Mouse (Mus musculus) midbrain, embryonic 11.5 days (tissue): ENCODE measurements around the gene Klhl12. TPM values are rescaled to one million over a fixed set of nuclear protein-coding genes. Genes with fewer than 3 reads are reported as not detected.
"Not testable (repeated sequence)": the region's sequence is repeated elsewhere in the genome, so short reads cannot be mapped to it uniquely, and the experiment has no call there.

Experiments
- ATAC-seq: fragments of 200-750 bp; cut with Nextera tagmentation; 2 replicates; pipeline ENCODE4 v1.8.0; 2017; ENCODE audit warnings: moderate TSS enrichment, moderate library complexity; ENCODE audit not compliant: low FRiP score
- DNase-seq: peaks from one replicate; pipeline ENCODE4 v3.0.0; 2015; ENCODE audit warnings: low spot score; ENCODE audit errors: missing footprints
- H3K27ac ChIP-seq: fragments of 300-500 bp; sonication (generic); 2 replicates; pipeline ENCODE4 v1.5.1; 2014; ENCODE audit warnings: low read depth, low read length
- H3K27me3 ChIP-seq: fragments of 300-500 bp; sonication (generic); 2 replicates; pipeline ENCODE4 v1.6.1; 2014; ENCODE audit warnings: mild to moderate bottlenecking, low read length, moderate library complexity, mixed read lengths; ENCODE audit not compliant: control insufficient read depth, insufficient read depth
- H3K36me3 ChIP-seq: fragments of 300-500 bp; sonication (generic); 2 replicates; pipeline ENCODE4 v1.6.1; 2014; ENCODE audit warnings: mild to moderate bottlenecking, low read length, moderate library complexity, mixed read lengths; ENCODE audit not compliant: control insufficient read depth, insufficient read depth
- H3K4me1 ChIP-seq: fragments of 300-500 bp; sonication (generic); 2 replicates; pipeline ENCODE4 v1.6.1; 2014; ENCODE audit warnings: low read length; ENCODE audit not compliant: control insufficient read depth, insufficient read depth
- H3K4me2 ChIP-seq: fragments of 300-500 bp; sonication (generic); 2 replicates; pipeline ENCODE4 v1.6.1; 2014; ENCODE audit warnings: mild to moderate bottlenecking, moderate library complexity
- H3K4me3 ChIP-seq: fragments of 300-500 bp; sonication (generic); 2 replicates; pipeline ENCODE4 v1.5.1; 2014; ENCODE audit warnings: low read depth, low read length
- H3K9ac ChIP-seq: fragments of 300-500 bp; sonication (generic); 2 replicates; pipeline ENCODE4 v1.6.1; 2014; ENCODE audit warnings: low read length
- H3K9me3 ChIP-seq: fragments of 300-500 bp; sonication (generic); 2 replicates; pipeline ENCODE4 v1.6.1; 2016; ENCODE audit warnings: low read length; ENCODE audit not compliant: control insufficient read depth
- WGBS: fragments of 180-500 bp; shearing (Covaris S2); extraction: QIAGEN DNeasy Blood & Tissue Kit; methylation state at CpG from one replicate; pipeline ENCODE4 v1.1.7; 2014; 5-methylcytosine and 5-hydroxymethylcytosine counted together
- polyA plus RNA-seq: library from polyadenylated mRNA; unstranded; fragments of >200 nt; fragmentation: Nextera tagmentation; extraction: Ambion mirVana; gene quantifications from 2 replicates; pipeline ENCODE4 v1.2.1, GENCODE M21; 2014

The Klhl12 gene
- polyA plus RNA-seq, 1 experiment from 2014 or later, result 31.7 TPM

DNA sequence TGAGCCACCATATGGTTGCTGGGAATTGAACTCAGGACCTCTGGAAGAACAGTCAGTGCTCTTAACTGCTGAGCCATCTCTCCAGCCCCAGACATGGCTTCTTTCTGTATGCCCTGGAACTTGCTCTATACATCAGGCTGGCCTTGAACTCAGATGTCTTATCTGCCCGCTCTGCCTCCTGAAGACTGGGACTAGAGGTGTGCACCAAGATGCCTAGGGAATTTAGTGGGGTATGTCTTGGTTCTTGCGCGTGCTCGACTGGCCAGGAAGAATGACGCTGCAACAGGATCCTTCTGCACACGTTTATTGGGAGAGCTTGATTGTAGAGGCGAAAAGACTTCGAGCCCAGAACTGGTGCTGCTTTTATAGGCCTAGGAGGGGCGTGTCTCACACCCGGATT lies 13.6 kb upstream of the Klhl12 start:
- H3K36me3 ChIP-seq, H3K27me3 ChIP-seq, H3K27ac ChIP-seq, H3K4me1 ChIP-seq, H3K9me3 ChIP-seq, H3K4me2 ChIP-seq, DNase-seq, H3K4me3 ChIP-seq, ATAC-seq, H3K9ac ChIP-seq: not testable (repeated sequence)
- 96% methylated on average over 7 of the region's 10 CpGs for WGBS

DNA sequence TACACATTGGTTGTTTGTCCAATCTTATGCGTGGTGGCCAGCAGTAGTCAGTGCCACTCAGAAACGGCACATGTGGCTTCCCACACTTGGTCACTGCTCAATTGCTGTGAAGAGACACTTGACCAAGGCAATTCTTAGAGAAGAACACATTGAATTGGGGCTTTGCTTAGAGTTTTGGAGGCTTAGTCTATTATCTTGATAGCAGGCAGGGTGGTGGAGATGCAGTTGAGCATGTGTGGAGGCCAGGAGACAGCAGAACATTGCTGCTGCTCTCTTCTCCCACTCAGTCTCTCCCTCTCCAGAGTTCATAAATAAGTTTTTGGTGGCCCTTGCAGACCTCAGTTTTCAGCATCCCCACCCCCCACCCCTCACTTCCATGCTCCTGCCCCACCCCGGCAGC lies 12.9 kb upstream of the Klhl12 start:
- Histone ChIP-seq H3K27me3 (no peaks in the 10 kb centered on the region), H3K4me2 (no peak overlapping the region), H3K9me3 (no peaks in the 10 kb centered on the region), H3K4me3 (no peak overlapping the region), H3K4me1 (no peaks in the 10 kb centered on the region), H3K36me3 (no peaks in the 10 kb centered on the region), H3K9ac (no peak overlapping the region), H3K27ac (no peak overlapping the region)
- ATAC-seq, result no peak
- DNase-seq, result no peak
- WGBS, result 90% methylated on average over 3 of the region's 3 CpGs

DNA sequence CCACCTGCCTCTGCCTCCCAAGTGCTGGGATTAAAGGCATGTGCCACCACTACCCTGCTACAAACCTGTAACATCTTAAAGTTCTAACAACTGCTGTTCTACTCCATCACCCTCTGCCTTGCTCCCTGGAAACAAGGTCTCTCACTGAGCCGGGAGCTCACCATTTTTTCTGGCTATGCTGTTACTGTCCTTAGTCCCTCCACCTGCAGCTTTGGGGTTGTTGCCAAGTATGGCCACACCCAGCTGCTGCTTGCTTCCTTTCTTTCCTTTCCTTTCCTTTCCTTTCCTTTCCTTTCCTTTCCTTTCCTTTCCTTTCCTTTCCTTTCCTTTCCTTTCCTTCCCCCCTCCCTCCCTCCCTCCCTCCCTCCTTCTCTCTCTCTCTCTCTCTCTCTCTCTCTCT lies 12.0 kb upstream of the Klhl12 start:
- H3K9ac ChIP-seq, DNase-seq: not testable (repeated sequence)

DNA sequence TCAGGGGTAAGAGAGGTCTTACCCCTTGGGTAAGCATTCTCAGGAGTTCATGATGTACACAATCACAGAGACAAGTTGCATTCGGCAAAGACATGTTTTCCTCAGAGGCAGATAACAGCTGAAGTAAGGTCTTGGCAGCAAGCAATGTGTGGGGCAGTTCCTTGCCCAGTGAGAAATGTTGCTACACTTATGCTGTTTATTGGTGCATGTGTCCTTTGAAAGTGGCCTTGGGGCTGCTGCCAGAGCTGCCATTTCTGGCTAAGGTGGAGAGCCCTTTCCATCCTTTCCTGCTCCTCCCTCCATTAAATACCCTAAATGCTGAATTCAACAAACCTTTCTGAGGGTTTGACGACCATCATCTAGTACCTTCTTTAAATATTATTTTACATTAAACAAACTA lies 9.9 kb upstream of the Klhl12 start:
- H3K27ac ChIP-seq, result no peak overlapping the region
- H3K4me1 ChIP-seq, result no peaks in the 10 kb centered on the region
- no peaks in the 10 kb centered on the region for H3K36me3 ChIP-seq
- H3K27me3 ChIP-seq, result no peaks in the 10 kb centered on the region
- no peak overlapping the region for H3K4me3 ChIP-seq
- H3K9ac ChIP-seq, result no peak overlapping the region
- ATAC-seq, result no peak
- no peak overlapping the region for H3K4me2 ChIP-seq
- DNase-seq, result no peak
- 85% methylated on average over 2 of the region's 2 CpGs for WGBS
- no peaks in the 10 kb centered on the region for H3K9me3 ChIP-seq

More for the DNA sequence above, 12.0 kb upstream of the Klhl12 start:
- not testable (repeated sequence) for H3K4me3 ChIP-seq, H3K27ac ChIP-seq, H3K9me3 ChIP-seq, ATAC-seq, H3K4me1 ChIP-seq, H3K4me2 ChIP-seq, H3K36me3 ChIP-seq, H3K27me3 ChIP-seq
- WGBS, result 96% methylated on average over 1 of the region's 1 CpGs

DNA sequence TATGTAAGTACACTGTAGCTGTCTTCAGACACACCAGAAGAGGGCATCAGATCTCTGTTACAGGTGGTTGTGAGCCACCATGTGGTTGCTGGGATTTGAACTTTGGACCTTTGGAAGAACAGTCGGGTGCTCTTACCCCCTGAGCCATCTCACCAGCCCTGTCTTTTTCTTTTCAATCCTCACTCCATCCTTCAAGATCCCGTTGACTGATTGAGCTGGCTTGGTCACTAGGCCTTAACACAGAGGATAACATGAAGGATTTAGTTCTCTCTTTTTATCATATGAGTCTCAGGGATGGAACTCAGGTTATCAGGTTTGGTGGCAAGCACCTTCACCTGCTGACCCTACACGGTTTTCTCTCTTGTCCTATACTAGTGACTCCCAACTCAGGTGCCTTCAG lies 6.8 kb upstream of the Klhl12 start:
- H3K4me2 ChIP-seq, H3K4me1 ChIP-seq, H3K36me3 ChIP-seq, H3K27me3 ChIP-seq, H3K9me3 ChIP-seq, H3K27ac ChIP-seq, DNase-seq, H3K9ac ChIP-seq, ATAC-seq, H3K4me3 ChIP-seq: not testable (repeated sequence)
- 75% methylated on average over 3 of the region's 3 CpGs for whole genome bisulfite sequencing

DNA sequence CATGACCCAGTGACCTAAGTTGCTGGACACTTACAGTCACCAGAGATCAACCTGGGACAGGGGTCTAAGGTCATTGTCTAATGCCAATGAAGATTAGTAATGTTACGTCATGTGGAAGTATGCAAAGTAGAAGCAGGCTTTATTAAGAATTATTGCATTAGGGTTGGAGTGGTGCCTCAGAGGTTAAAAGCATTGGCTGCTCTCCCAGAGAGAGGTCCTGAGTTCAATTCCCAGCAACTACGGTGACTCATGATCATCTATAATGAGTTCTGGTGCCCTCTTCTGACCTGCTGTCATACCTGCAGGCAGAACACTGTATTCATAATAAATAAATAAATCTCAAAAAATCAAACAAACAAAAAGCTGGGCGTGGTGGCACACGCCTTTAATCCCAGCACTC lies 5.1 kb upstream of the Klhl12 start:
- H3K27ac ChIP-seq, result no peak overlapping the region
- no peak for DNase-seq
- no peak overlapping the region for H3K9ac ChIP-seq
- no peaks in the 10 kb centered on the region for H3K9me3 ChIP-seq
- no peak for ATAC-seq
- no peak overlapping the region for H3K4me3 ChIP-seq
- H3K4me1 ChIP-seq, result peaks cover 3% of the 10 kb centered on the region; the same call in 1 of the 2 replicates
- H3K27me3 ChIP-seq, result no peaks in the 10 kb centered on the region
- no peak overlapping the region for H3K4me2 ChIP-seq
- WGBS, result 88% methylated on average over 4 of the region's 4 CpGs
- no peaks in the 10 kb centered on the region for H3K36me3 ChIP-seq

DNA sequence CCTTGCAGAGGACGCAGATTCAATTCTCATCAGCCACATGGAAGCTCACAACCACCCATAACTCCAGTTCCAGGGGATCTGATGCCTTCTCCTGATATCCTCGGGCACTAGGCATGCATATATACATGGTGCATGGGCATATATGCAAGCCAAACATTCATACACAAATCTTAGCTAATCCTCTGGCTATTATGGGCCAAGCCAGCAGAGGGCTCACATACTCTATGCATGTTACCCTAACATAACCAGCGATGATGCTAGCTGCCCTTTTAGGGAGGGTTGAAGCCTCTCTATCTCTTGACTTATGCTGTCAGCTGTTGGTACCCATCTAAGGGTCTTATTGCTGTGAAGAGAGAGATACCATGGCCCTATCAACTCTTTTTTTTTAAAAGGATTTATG lies 4.3 kb upstream of the Klhl12 start:
- Histone ChIP-seq H3K9me3 (no peaks in the 10 kb centered on the region), H3K27me3 (no peaks in the 10 kb centered on the region), H3K27ac (no peak overlapping the region), H3K4me2 (no peak overlapping the region), H3K9ac (no peak overlapping the region), H3K36me3 (no peaks in the 10 kb centered on the region), H3K4me1 (peaks cover 5% of the 10 kb centered on the region; the same call in 1 of the 2 replicates), H3K4me3 (no peak overlapping the region)
- no peak for DNase-seq
- WGBS, result 56% methylated on average over 3 of the region's 3 CpGs
- ATAC-seq, result no peak

DNA sequence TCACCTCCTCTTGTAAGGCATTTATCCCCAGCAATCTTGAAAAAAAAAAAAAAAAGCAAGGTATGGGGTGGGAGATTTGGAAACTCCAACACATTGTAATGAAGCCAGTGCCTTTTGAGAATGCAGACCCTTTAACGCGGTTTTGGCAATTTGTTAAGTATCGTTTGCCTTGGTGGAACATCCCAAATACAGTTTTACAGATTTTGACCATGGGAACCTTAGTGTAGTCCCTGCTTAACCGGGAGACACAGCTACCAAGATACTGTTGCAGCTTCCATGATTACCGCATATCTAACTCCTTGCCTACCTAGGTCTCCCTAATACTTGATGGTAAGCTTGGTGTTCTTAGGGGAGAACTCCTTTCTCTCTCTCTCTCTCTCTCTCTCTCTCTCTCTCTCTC lies 729 bp downstream of the Klhl12 start:
- no peak overlapping the region for H3K27ac ChIP-seq
- H3K9me3 ChIP-seq, result no peaks in the 10 kb centered on the region
- peak; percentile 87 for DNase-seq
- H3K27me3 ChIP-seq, result no peaks in the 10 kb centered on the region
- H3K9ac ChIP-seq, result peak overlapping the region; percentile 96
- H3K4me2 ChIP-seq, result peak overlapping the region; percentile 50
- WGBS, result 26% methylated on average over 5 of the region's 5 CpGs
- H3K4me3 ChIP-seq, result peak overlapping the region; percentile 96
- peaks cover 4% of the 10 kb centered on the region; the same call in 1 of the 2 replicates for H3K36me3 ChIP-seq
- H3K4me1 ChIP-seq, result peaks cover 10% of the 10 kb centered on the region; the same call in 1 of the 2 replicates
- no peak for ATAC-seq

DNA sequence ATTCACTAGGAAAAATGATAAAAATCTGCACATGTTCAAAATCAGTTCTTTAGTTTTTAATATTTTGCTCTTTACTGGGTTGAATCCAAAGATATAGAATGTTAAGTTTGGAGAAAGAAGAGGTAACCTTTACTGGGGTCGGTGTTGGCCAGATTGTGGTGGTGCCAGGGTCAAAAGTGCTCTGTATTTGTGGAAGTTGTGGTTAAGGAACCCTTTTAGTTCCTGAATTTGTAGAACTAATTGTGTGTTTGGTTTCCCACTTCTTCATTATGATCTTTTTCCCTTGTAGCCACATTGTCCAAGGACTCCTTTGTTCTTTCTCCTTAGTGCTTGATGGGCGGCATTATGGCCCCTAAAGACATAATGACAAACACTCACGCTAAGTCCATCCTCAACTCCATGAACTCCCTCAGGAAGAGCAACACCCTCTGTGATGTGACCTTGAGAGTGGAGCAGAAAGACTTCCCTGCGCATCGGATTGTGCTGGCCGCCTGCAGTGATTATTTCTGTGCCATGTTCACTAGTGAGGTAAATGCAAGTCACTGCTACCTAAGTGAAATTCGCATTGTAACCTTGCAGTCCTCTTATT lies 2.9 kb downstream of the Klhl12 start:
- peaks cover 4% of the 10 kb centered on the region; the same call in 1 of the 2 replicates for H3K36me3 ChIP-seq

More for the DNA sequence above, 2.9 kb downstream of the Klhl12 start:
- no peaks in the 10 kb centered on the region for H3K27me3 ChIP-seq
- DNase-seq (no peak), ATAC-seq (no peak)
- no peaks in the 10 kb centered on the region for H3K9me3 ChIP-seq
- peaks cover 10% of the 10 kb centered on the region; the same call in 1 of the 2 replicates for H3K4me1 ChIP-seq
- no peak overlapping the region for H3K9ac ChIP-seq
- no peak overlapping the region for H3K27ac ChIP-seq
- no peak overlapping the region for H3K4me2 ChIP-seq
- no peak overlapping the region for H3K4me3 ChIP-seq
- WGBS, result 92% methylated on average over 7 of the region's 7 CpGs
